Mouse (Mus musculus) embryonic facial prominence, embryonic 13.5 days (tissue): Measurements from ENCODE around the gene Flt1. TPM values are rescaled to one million over a fixed set of nuclear protein-coding genes. Genes with fewer than 3 reads are reported as not detected.
A peak's percentile ranks its signal among the peaks of the same experiment; 100 is the strongest.

Experiments
- ATAC-seq: fragments of 200-750 bp; cut with Nextera tagmentation; 2 replicates; pipeline ENCODE4 v1.8.0; 2017; ENCODE audit warnings: low read depth; ENCODE audit not compliant: insufficient number of reproducible peaks, insufficient read depth, low FRiP score, low TSS enrichment
- H3K27ac ChIP-seq: fragments of 300-500 bp; sonication (generic); 2 replicates; pipeline ENCODE4 v1.5.1; 2015; ENCODE audit warnings: moderate library complexity, mild to moderate bottlenecking, inconsistent platforms
- H3K27me3 ChIP-seq: fragments of 300-500 bp; sonication (generic); 2 replicates; pipeline ENCODE4 v1.6.1; 2015; ENCODE audit warnings: mild to moderate bottlenecking, inconsistent platforms
- H3K36me3 ChIP-seq: fragments of 300-500 bp; sonication (generic); 2 replicates; pipeline ENCODE4 v1.6.1; 2015; ENCODE audit warnings: mild to moderate bottlenecking, inconsistent platforms
- H3K4me1 ChIP-seq: fragments of 300-500 bp; sonication (generic); 2 replicates; pipeline ENCODE4 v1.6.1; 2015; ENCODE audit warnings: inconsistent platforms
- H3K4me2 ChIP-seq: fragments of 300-500 bp; sonication (generic); 2 replicates; pipeline ENCODE4 v1.6.1; 2015; ENCODE audit warnings: moderate library complexity, mild to moderate bottlenecking, inconsistent platforms
- H3K4me3 ChIP-seq: fragments of 300-500 bp; sonication (generic); 2 replicates; pipeline ENCODE4 v1.5.1; 2015; ENCODE audit warnings: mild to moderate bottlenecking, inconsistent platforms
- H3K9ac ChIP-seq: fragments of 300-500 bp; sonication (generic); 2 replicates; pipeline ENCODE4 v1.6.1; 2015; ENCODE audit warnings: mild to moderate bottlenecking, inconsistent platforms
- H3K9me3 ChIP-seq: fragments of 300-500 bp; sonication (generic); 2 replicates; pipeline ENCODE4 v1.6.1; 2016; ENCODE audit warnings: inconsistent platforms
- WGBS: fragments of 180-500 bp; shearing (Covaris S2); methylation state at CpG from one replicate; pipeline ENCODE4 v1.1.7; 2015; ENCODE audit warnings: mixed read lengths; 5-methylcytosine and 5-hydroxymethylcytosine counted together
- polyA plus RNA-seq: library from polyadenylated mRNA; unstranded; fragments of >200 nt; fragmentation: Nextera tagmentation; extraction: Ambion mirVana; gene quantifications from 2 replicates; pipeline ENCODE4 v1.2.1, GENCODE M21; 2015

Flt1 gene
- polyA plus RNA-seq, 1 experiment from 2014 or later, result 10.0 TPM

- Histone ChIP-seq H3K4me3 (no peak overlapping the region), H3K36me3 (no peaks in the 10 kb centered on the region), H3K4me1 (no peaks in the 10 kb centered on the region), H3K27me3 (no peaks in the 10 kb centered on the region), H3K9me3 (no peaks in the 10 kb centered on the region), H3K9ac (no peak overlapping the region), H3K4me2 (no peak overlapping the region), H3K27ac (no peak overlapping the region)
- no peak for ATAC-seq
- 66% methylated on average over 7 of the region's 7 CpGs for WGBS
These were observed 65.9 kb downstream of the Flt1 start for GRCm38 (mm10) chr5:147659909-147660308.

- WGBS, result 65% methylated on average over 17 of the region's 17 CpGs
- Histone ChIP-seq H3K27ac (no peak overlapping the region), H3K36me3 (no peaks in the 10 kb centered on the region), H3K4me2 (no peak overlapping the region), H3K4me1 (no peaks in the 10 kb centered on the region), H3K9ac (no peak overlapping the region), H3K9me3 (no peaks in the 10 kb centered on the region), H3K27me3 (no peaks in the 10 kb centered on the region), H3K4me3 (no peak overlapping the region)
- ATAC-seq, result no peak
These were observed 67.6 kb downstream of the Flt1 start for GRCm38 (mm10) chr5:147657882-147658855.

- H3K9ac ChIP-seq, result no peak overlapping the region
- no peak overlapping the region for H3K27ac ChIP-seq
- no peaks in the 10 kb centered on the region for H3K36me3 ChIP-seq
- WGBS, result 82% methylated on average over 7 of the region's 7 CpGs
- no peak for ATAC-seq
- H3K27me3 ChIP-seq, result no peaks in the 10 kb centered on the region
- no peaks in the 10 kb centered on the region for H3K9me3 ChIP-seq
- no peak overlapping the region for H3K4me3 ChIP-seq
- H3K4me1 ChIP-seq, result no peaks in the 10 kb centered on the region
- H3K4me2 ChIP-seq, result no peak overlapping the region
These were observed 70.0 kb downstream of the Flt1 start for GRCm38 (mm10) chr5:147655761-147656160.

GRCm38 (mm10) chr5:147651233-147651632 lies 74.6 kb downstream of the Flt1 start:
- WGBS, result 73% methylated on average over 14 of the region's 14 CpGs
- H3K27ac ChIP-seq, result no peak overlapping the region

GRCm38 (mm10) chr5:147646351-147646929 lies 79.4 kb downstream of the Flt1 start:
- no peak overlapping the region for H3K9ac ChIP-seq
- peaks cover 12% of the 10 kb centered on the region for H3K4me1 ChIP-seq
- 78% methylated on average over 14 of the region's 14 CpGs for WGBS
- H3K9me3 ChIP-seq, result no peaks in the 10 kb centered on the region
- no peaks in the 10 kb centered on the region for H3K36me3 ChIP-seq
- no peak overlapping the region for H3K27ac ChIP-seq
- H3K27me3 ChIP-seq, result no peaks in the 10 kb centered on the region
- no peak overlapping the region for H3K4me3 ChIP-seq
- no peak for ATAC-seq
- H3K4me2 ChIP-seq, result no peak overlapping the region

More at GRCm38 (mm10) chr5:147651233-147651632, 74.6 kb downstream of the Flt1 start:
- Histone ChIP-seq H3K36me3 (no peaks in the 10 kb centered on the region), H3K4me2 (no peak overlapping the region), H3K9ac (no peak overlapping the region), H3K4me1 (peaks cover 5% of the 10 kb centered on the region; the same call in 1 of the 2 replicates), H3K4me3 (no peak overlapping the region), H3K27me3 (no peaks in the 10 kb centered on the region), H3K9me3 (no peaks in the 10 kb centered on the region)
- ATAC-seq, result no peak

- peaks cover 12% of the 10 kb centered on the region for H3K4me1 ChIP-seq
- H3K4me3 ChIP-seq, result no peak overlapping the region
- no peak overlapping the region for H3K4me2 ChIP-seq
- no peaks in the 10 kb centered on the region for H3K36me3 ChIP-seq
- no peak overlapping the region for H3K9ac ChIP-seq
- peak overlapping the region; percentile 51; the same call in 1 of the 2 replicates for H3K27ac ChIP-seq
- H3K27me3 ChIP-seq, result no peaks in the 10 kb centered on the region
- 47% methylated on average over 12 of the region's 12 CpGs for WGBS
- no peaks in the 10 kb centered on the region for H3K9me3 ChIP-seq
- ATAC-seq, result peak; percentile 67
These were observed 80.7 kb downstream of the Flt1 start for GRCm38 (mm10) chr5:147645001-147645645.

- Histone ChIP-seq H3K36me3 (no peaks in the 10 kb centered on the region), H3K9me3 (no peaks in the 10 kb centered on the region), H3K27ac (no peak overlapping the region), H3K4me3 (no peak overlapping the region), H3K4me2 (no peak overlapping the region), H3K9ac (no peak overlapping the region), H3K27me3 (no peaks in the 10 kb centered on the region), H3K4me1 (peaks cover 9% of the 10 kb centered on the region)
- WGBS, result 55% methylated on average over 7 of the region's 7 CpGs
- ATAC-seq, result no peak
These were observed 84.4 kb downstream of the Flt1 start for GRCm38 (mm10) chr5:147641452-147641851.

- no peak overlapping the region for H3K27ac ChIP-seq
- H3K4me3 ChIP-seq, result no peak overlapping the region
- H3K9me3 ChIP-seq, result no peaks in the 10 kb centered on the region
- H3K9ac ChIP-seq, result no peak overlapping the region
- peaks cover 6% of the 10 kb centered on the region for H3K4me1 ChIP-seq
- ATAC-seq, result no peak
- H3K27me3 ChIP-seq, result no peaks in the 10 kb centered on the region
- no peak overlapping the region for H3K4me2 ChIP-seq
- WGBS, result 89% methylated on average over 5 of the region's 5 CpGs
- no peaks in the 10 kb centered on the region for H3K36me3 ChIP-seq
These were observed 85.9 kb downstream of the Flt1 start for GRCm38 (mm10) chr5:147639940-147640339.

GRCm38 (mm10) chr5:147636676-147637075 lies 89.1 kb downstream of the Flt1 start:
- Histone ChIP-seq H3K9me3 (no peaks in the 10 kb centered on the region), H3K27ac (no peak overlapping the region), H3K9ac (no peak overlapping the region), H3K36me3 (no peaks in the 10 kb centered on the region), H3K27me3 (no peaks in the 10 kb centered on the region), H3K4me1 (0 out of 2 replicates have a peak, but pooled peaks cover 3% of the 10 kb centered on the region), H3K4me3 (no peak overlapping the region), H3K4me2 (no peak overlapping the region)
- no peak for ATAC-seq
- WGBS, result 69% methylated on average over 3 of the region's 3 CpGs

GRCm38 (mm10) chr5:147635883-147636282 lies 89.9 kb downstream of the Flt1 start:
- WGBS, result 72% methylated on average over 8 of the region's 8 CpGs

GRCm38 (mm10) chr5:147634016-147634415 lies 91.8 kb downstream of the Flt1 start:
- H3K4me2 ChIP-seq, result peak overlapping the region; percentile 49
- peak overlapping the region; percentile 25 for H3K4me3 ChIP-seq
- no peak overlapping the region for H3K9ac ChIP-seq
- 0 out of 2 replicates have a peak, but pooled peaks cover 3% of the 10 kb centered on the region for H3K4me1 ChIP-seq
- 21% methylated on average over 11 of the region's 11 CpGs for WGBS
- H3K36me3 ChIP-seq, result no peaks in the 10 kb centered on the region
- no peak overlapping the region for H3K27ac ChIP-seq
- 0 out of 2 replicates have a peak, but pooled peaks have one; percentile 48 for ATAC-seq
- H3K27me3 ChIP-seq, result no peaks in the 10 kb centered on the region
- no peaks in the 10 kb centered on the region for H3K9me3 ChIP-seq

More at GRCm38 (mm10) chr5:147635883-147636282, 89.9 kb downstream of the Flt1 start:
- Histone ChIP-seq H3K4me1 (0 out of 2 replicates have a peak, but pooled peaks cover 3% of the 10 kb centered on the region), H3K9ac (no peak overlapping the region), H3K4me3 (no peak overlapping the region), H3K9me3 (no peaks in the 10 kb centered on the region), H3K27ac (no peak overlapping the region), H3K27me3 (no peaks in the 10 kb centered on the region), H3K4me2 (no peak overlapping the region), H3K36me3 (no peaks in the 10 kb centered on the region)
- no peak for ATAC-seq
